Mouse (Mus musculus) olfactory bulb, adult 2 months (tissue): ENCODE data around the gene Gjb6.

Experiments used
- CTCF ChIP-seq: fragments of 200-500 bp; IDR thresholded peaks from 2 replicates; pipeline ENCODE4 v1.5.1; 2012; ENCODE audit warnings: low read depth, mild to moderate bottlenecking, low read length, moderate library complexity; ENCODE audit not compliant: insufficient read depth
- POLR2A ChIP-seq: fragments of 200-500 bp; IDR thresholded peaks from 2 replicates; pipeline ENCODE4 v1.6.1; 2012; ENCODE audit warnings: mild to moderate bottlenecking, low read depth, low read length, moderate library complexity; ENCODE audit not compliant: insufficient read depth

GRCm38 (mm10) chr14:57161833-57162232 lies 28.4 kb upstream of the Gjb6 start:
- no peak for TF ChIP-seq CTCF
- TF ChIP-seq POLR2A, result no peak
